Mouse (Mus musculus) brain, embryonic 18.5 days (tissue): ENCODE measurements around the gene Mrs2.

Experiments used
- DNase-seq: peaks from one replicate; pipeline ENCODE4 v3.0.0-alpha.2; 2012; ENCODE audit warnings: low read depth, low spot score

Mrs2 gene

GRCm38 (mm10) chr13:25019793-25020539 lies at the start of gene Mrs2:
TSS of gene Mrs2 (minus strand) at chr13:25020379.
- DNase-seq, result peak; percentile 60

GRCm38 (mm10) chr13:25069765-25070164 lies 49.6 kb upstream of the Mrs2 start:
- no peak for DNase-seq

- no peak for DNase-seq
Observed at GRCm38 (mm10) chr13:25067183-25067582, 47.0 kb upstream of the Mrs2 start.

- DNase-seq, result no peak
Observed at GRCm38 (mm10) chr13:25066659-25067058, 46.5 kb upstream of the Mrs2 start.

- no peak for DNase-seq
Observed at GRCm38 (mm10) chr13:25055873-25056667, 35.9 kb upstream of the Mrs2 start, which contains the start of gene Dcdc2a. TSS of gene Dcdc2a (plus strand) at chr13:25056004.

GRCm38 (mm10) chr13:25055111-25055554 lies 35.0 kb upstream of the Mrs2 start:
- DNase-seq, result peak; percentile 42

GRCm38 (mm10) chr13:25052671-25053070 lies 32.5 kb upstream of the Mrs2 start:
- no peak for DNase-seq

- DNase-seq, result no peak
Observed at GRCm38 (mm10) chr13:25039488-25039887, 19.3 kb upstream of the Mrs2 start.

- DNase-seq, result no peak
Observed at GRCm38 (mm10) chr13:25027114-25027425, 6.9 kb upstream of the Mrs2 start.

GRCm38 (mm10) chr13:25026409-25027113 lies 6.4 kb upstream of the Mrs2 start:
- DNase-seq, result no peak

GRCm38 (mm10) chr13:25024655-25025054 lies 4.5 kb upstream of the Mrs2 start:
- no peak for DNase-seq

- no peak for DNase-seq
Observed at GRCm38 (mm10) chr13:25023129-25023528, 3.0 kb upstream of the Mrs2 start.

- DNase-seq, result no peak
Observed at GRCm38 (mm10) chr13:25022386-25022785, 2.2 kb upstream of the Mrs2 start.

GRCm38 (mm10) chr13:25020540-25020892 lies 337 bp upstream of the Mrs2 start:
- DNase-seq, result no peak

GRCm38 (mm10) chr13:25018316-25018715 lies 1.9 kb downstream of the Mrs2 start:
- DNase-seq, result no peak

- DNase-seq, result no peak
Observed at GRCm38 (mm10) chr13:25007115-25007514, 13.1 kb downstream of the Mrs2 start.

- no peak for DNase-seq
Observed at GRCm38 (mm10) chr13:25002965-25003364, 17.2 kb downstream of the Mrs2 start.

GRCm38 (mm10) chr13:24999538-24999937 lies 20.6 kb downstream of the Mrs2 start:
- no peak for DNase-seq

- DNase-seq, result no peak
Observed at GRCm38 (mm10) chr13:24993160-24993559, 27.0 kb downstream of the Mrs2 start.

- no peak for DNase-seq
Observed at GRCm38 (mm10) chr13:24989006-24989405, 31.2 kb downstream of the Mrs2 start.

GRCm38 (mm10) chr13:24988391-24988790 lies 31.8 kb downstream of the Mrs2 start:
- no peak for DNase-seq

- DNase-seq, result no peak
Observed at GRCm38 (mm10) chr13:24985435-24985834, 34.7 kb downstream of the Mrs2 start.
